Mouse (Mus musculus): Measurements from ENCODE around the gene Catip. TPM values are rescaled to one million over a fixed set of nuclear protein-coding genes. Genes with fewer than 3 reads are reported as not detected.
"Not testable (repeated sequence)": the region's sequence is repeated elsewhere in the genome, so short reads cannot be mapped to it uniquely, and the experiment has no call there.

Gene Catip
- polyA plus RNA-seq, 1 experiment from 2014 or later = 0.33 TPM

- Histone ChIP-seq H3K9ac (ENCODE audit: low read depth, low read length) (no peak overlapping the region), H3K4me3 (ENCODE audit: low read depth, low read length) (no peak overlapping the region), H3K36me3 (ENCODE audit: control insufficient read depth, insufficient read depth) (no peaks in the 10 kb centered on the region), H3K27me3 (replicated peaks; ENCODE audit: control insufficient read depth, insufficient read depth, low read length) (no peaks in the 10 kb centered on the region), H3K4me1 (replicated peaks; ENCODE audit: control insufficient read depth, insufficient read depth, low read length) (no peaks in the 10 kb centered on the region), H3K27ac (ENCODE audit: low read depth, low read length) (no peak overlapping the region), H3K9me3 (ENCODE audit: control insufficient read depth) (no peaks in the 10 kb centered on the region), H3K4me2 (replicated peaks; ENCODE audit: low read depth) (no peak overlapping the region)
- no peak for ATAC-seq
- 92% methylated on average over 6 of the region's 6 CpGs for WGBS
- no peak for TF ChIP-seq CTCF (IDR thresholded peaks at IDR 0.05; ENCODE audit: low read depth)
Measured at GRCm38 (mm10) chr1:74340361-74340764, 21.5 kb upstream of the Catip start.

DNA sequence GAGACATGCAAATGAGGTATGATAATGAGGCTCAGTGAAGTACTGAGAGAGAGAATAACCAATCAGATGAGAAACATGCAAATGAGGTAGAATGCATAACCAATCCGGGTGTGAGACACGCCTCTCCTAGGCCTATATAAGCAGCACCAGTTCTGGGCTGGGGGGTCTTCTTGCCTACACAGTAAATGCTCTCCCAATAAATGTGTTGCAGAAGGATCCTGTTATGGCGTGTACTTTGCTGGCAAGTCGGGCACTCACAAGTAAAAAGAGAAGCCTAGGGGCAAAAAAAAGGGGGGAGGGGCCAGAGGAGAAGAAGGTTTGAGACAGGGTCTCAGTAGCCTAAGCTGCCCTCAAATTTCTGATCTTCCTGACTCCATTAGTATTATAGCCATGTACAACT is 20.9 kb upstream of the Catip start:
- H3K4me2 ChIP-seq (replicated peaks; ENCODE audit: low read depth); ATAC-seq; H3K9ac ChIP-seq (ENCODE audit: low read depth, low read length); H3K27me3 ChIP-seq (replicated peaks; ENCODE audit: control insufficient read depth, insufficient read depth, low read length); H3K4me3 ChIP-seq (ENCODE audit: low read depth, low read length); H3K36me3 ChIP-seq (ENCODE audit: control insufficient read depth, insufficient read depth); H3K27ac ChIP-seq (ENCODE audit: low read depth, low read length); H3K9me3 ChIP-seq (ENCODE audit: control insufficient read depth); H3K4me1 ChIP-seq (replicated peaks; ENCODE audit: control insufficient read depth, insufficient read depth, low read length): not testable (repeated sequence)
- 97% methylated on average over 4 of the region's 4 CpGs for WGBS

GRCm38 (mm10) chr1:74341898-74342297 is 20.0 kb upstream of the Catip start:
- no peaks in the 10 kb centered on the region for H3K36me3 ChIP-seq (ENCODE audit: control insufficient read depth, insufficient read depth)
- no peak overlapping the region for H3K4me2 ChIP-seq (replicated peaks; ENCODE audit: low read depth)
- no peaks in the 10 kb centered on the region for H3K4me1 ChIP-seq (replicated peaks; ENCODE audit: control insufficient read depth, insufficient read depth, low read length)
- no peak overlapping the region for H3K27ac ChIP-seq (ENCODE audit: low read depth, low read length)
- ATAC-seq = no peak
- TF ChIP-seq CTCF (IDR thresholded peaks at IDR 0.05; ENCODE audit: low read depth) = no peak
- no peaks in the 10 kb centered on the region for H3K27me3 ChIP-seq (replicated peaks; ENCODE audit: control insufficient read depth, insufficient read depth, low read length)
- H3K9me3 ChIP-seq (ENCODE audit: control insufficient read depth) = no peaks in the 10 kb centered on the region
- 80% methylated on average over 7 of the region's 7 CpGs for WGBS
- H3K4me3 ChIP-seq (ENCODE audit: low read depth, low read length) = no peak overlapping the region
- no peak overlapping the region for H3K9ac ChIP-seq (ENCODE audit: low read depth, low read length)

DNA sequence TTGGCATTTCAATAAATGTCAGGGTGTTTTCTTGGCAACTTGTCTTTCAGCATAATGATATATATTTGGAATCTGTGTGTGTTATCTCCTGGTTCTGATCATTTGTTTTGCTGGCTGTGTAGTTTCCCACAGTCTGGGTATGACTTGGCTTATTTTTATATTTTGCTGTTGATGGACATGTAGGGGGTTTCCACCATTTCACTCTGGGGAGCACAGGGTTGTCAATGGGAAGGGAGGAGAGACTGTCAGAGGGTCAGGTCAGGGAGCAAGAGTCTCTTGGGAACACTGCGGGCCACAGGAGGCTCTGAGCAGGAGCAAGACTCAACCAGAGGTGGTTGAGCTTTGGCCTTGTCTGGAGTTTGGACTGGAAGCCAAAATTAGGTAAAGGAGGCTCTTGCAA is 19.6 kb upstream of the Catip start:
- Histone ChIP-seq H3K4me1 (replicated peaks; ENCODE audit: control insufficient read depth, insufficient read depth, low read length) (no peaks in the 10 kb centered on the region), H3K27me3 (replicated peaks; ENCODE audit: control insufficient read depth, insufficient read depth, low read length) (no peaks in the 10 kb centered on the region), H3K27ac (ENCODE audit: low read depth, low read length) (no peak overlapping the region), H3K4me3 (ENCODE audit: low read depth, low read length) (no peak overlapping the region), H3K9me3 (ENCODE audit: control insufficient read depth) (no peaks in the 10 kb centered on the region), H3K4me2 (replicated peaks; ENCODE audit: low read depth) (no peak overlapping the region), H3K36me3 (ENCODE audit: control insufficient read depth, insufficient read depth) (no peaks in the 10 kb centered on the region), H3K9ac (ENCODE audit: low read depth, low read length) (no peak overlapping the region)
- 84% methylated on average over 1 of the region's 1 CpGs for WGBS
- no peak for ATAC-seq
- TF ChIP-seq CTCF (IDR thresholded peaks at IDR 0.05; ENCODE audit: low read depth) = no peak

DNA sequence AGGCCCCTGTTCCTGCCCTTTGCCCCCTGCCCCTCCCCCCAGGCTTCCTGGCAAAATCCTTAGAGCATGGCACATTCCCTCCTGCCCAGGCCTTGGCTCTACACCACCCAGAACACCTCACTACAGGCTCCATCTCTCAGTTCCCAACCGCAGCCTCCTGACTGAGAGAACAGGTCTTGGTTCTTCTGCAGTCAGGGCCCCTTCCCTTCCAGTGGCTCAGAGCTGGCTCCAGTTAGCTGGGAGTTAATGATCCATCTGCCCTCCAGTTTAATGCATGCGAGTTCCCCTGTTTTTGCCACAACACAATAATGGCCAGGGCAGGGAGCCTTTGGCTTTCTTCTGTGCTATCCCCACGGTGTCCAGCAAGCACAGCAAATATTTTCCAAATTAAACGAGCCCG is 18.7 kb upstream of the Catip start:
- Histone ChIP-seq H3K4me2 (replicated peaks; ENCODE audit: low read depth) (no peak overlapping the region), H3K9me3 (ENCODE audit: control insufficient read depth) (no peaks in the 10 kb centered on the region), H3K4me1 (replicated peaks; ENCODE audit: control insufficient read depth, insufficient read depth, low read length) (no peaks in the 10 kb centered on the region), H3K4me3 (ENCODE audit: low read depth, low read length) (no peak overlapping the region), H3K36me3 (ENCODE audit: control insufficient read depth, insufficient read depth) (no peaks in the 10 kb centered on the region), H3K9ac (ENCODE audit: low read depth, low read length) (no peak overlapping the region), H3K27me3 (replicated peaks; ENCODE audit: control insufficient read depth, insufficient read depth, low read length) (no peaks in the 10 kb centered on the region), H3K27ac (ENCODE audit: low read depth, low read length) (no peak overlapping the region)
- no peak for ATAC-seq
- TF ChIP-seq CTCF (IDR thresholded peaks at IDR 0.05; ENCODE audit: low read depth) = no peak
- 70% methylated on average over 5 of the region's 5 CpGs for WGBS

DNA sequence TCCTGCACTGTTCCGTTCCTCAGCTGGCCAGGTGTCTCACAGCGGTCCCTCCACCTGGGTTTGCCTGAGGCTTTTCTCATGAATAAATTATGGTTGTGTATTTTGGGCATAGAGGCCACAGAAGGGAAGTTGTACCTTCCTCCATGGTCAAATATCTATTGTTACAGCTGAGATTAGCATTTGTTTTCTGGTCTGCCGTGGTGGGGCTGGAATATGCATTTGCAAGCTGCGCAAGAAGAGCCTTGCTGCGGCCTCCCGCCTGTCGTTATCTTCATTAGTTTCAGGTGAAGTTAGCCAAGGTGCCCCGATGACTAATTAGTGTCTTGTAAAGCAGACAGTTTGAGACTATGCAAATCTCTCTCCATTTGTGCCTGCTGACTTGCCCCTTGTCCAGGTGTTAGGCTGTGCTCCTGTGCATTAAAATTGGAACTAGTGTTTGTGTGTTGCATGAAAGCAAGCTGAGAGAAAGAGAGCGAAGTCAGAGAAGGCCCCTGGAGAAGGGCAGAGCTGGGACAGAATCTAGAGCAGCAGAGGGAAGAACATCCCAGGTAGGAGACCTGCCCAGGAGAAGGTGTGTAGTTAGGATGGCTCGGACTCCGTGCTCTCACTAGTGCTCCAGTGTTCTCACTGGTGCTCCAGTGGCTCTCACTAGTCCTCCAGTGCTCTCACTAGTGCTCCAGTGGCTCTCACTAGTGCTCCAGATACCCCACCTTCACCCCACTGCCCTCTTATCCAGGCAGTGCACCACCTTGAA is 17.6 kb upstream of the Catip start:
- Histone ChIP-seq H3K4me2 (replicated peaks; ENCODE audit: low read depth) (no peak overlapping the region), H3K9me3 (ENCODE audit: control insufficient read depth) (no peaks in the 10 kb centered on the region), H3K27ac (ENCODE audit: low read depth, low read length) (no peak overlapping the region), H3K4me1 (replicated peaks; ENCODE audit: control insufficient read depth, insufficient read depth, low read length) (no peaks in the 10 kb centered on the region), H3K27me3 (replicated peaks; ENCODE audit: control insufficient read depth, insufficient read depth, low read length) (no peaks in the 10 kb centered on the region), H3K36me3 (ENCODE audit: control insufficient read depth, insufficient read depth) (0 out of 2 replicates have a peak, but pooled peaks cover under 1% of the 10 kb centered on the region), H3K4me3 (ENCODE audit: low read depth, low read length) (no peak overlapping the region), H3K9ac (ENCODE audit: low read depth, low read length) (no peak overlapping the region)
- ATAC-seq = no peak
- no peak for TF ChIP-seq CTCF (IDR thresholded peaks at IDR 0.05; ENCODE audit: low read depth)
- 80% methylated on average over 11 of the region's 11 CpGs for WGBS

Measured in intestine, postnatal 0 days (tissue).